Mouse (Mus musculus) liver, adult 2 months (tissue): ENCODE results near the gene Capza2.

Experiments used
- CTCF ChIP-seq: fragments of 200-500 bp; IDR thresholded peaks from 2 replicates; pipeline ENCODE4 v1.5.1; 2011; ENCODE audit warnings: low read depth, low read length, control low read depth
- POLR2A ChIP-seq: fragments of 200-500 bp; IDR thresholded peaks from 2 replicates; pipeline ENCODE4 v1.6.1; 2011; ENCODE audit warnings: low read length, control low read depth; ENCODE audit not compliant: insufficient read depth; ENCODE audit errors: extremely low read depth

DNA sequence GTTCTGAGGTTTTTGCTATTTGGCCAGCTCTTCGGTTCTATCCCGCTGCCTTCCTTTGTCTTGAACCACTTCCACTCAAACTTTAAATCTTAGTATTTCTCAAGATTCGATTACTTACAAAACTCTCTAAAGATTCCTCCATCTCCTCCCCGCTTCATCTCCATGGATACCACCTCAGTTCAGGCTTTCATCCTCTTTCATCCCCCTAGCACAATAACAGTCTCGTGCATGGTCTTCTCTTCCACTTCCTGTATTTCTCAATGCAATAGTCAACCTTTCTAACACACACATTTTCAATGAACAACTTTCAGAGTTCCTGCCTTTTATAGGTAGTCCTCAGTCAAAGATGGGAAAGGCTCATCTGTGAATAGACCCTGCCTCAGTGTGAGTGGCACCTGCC, 36.7 kb upstream of the Capza2 start:
- TF ChIP-seq CTCF: no peak
- no peak for TF ChIP-seq POLR2A
